Mouse (Mus musculus): ENCODE measurements at regions not wholly inside any gene's neighbourhood (a gene's known extent, or its start where the extent isn't known, plus 50 kb on each side); places are given as distances from the start of the nearest gene placed in this dataset.

- TF ChIP-seq GATA1 (IDR thresholded peaks at IDR 0.05; ENCODE audit: low read length) (no peak), TAL1 (IDR thresholded peaks at IDR 0.05; ENCODE audit: low read length) (no peak)
These were observed 204.8 kb upstream of the Prox1 start for GRCm38 (mm10) chr1:190375160-190375880.

Data from erythroblast, embryonic 14.5 days (primary cell).